Mouse (Mus musculus) activated CD4-positive, CD25-positive, alpha-beta regulatory T cell, adult 9 weeks (primary cell): Measurements from ENCODE around the gene Adgrd1. TPM values are rescaled to one million over a fixed set of nuclear protein-coding genes. Genes with fewer than 3 reads are reported as not detected.

ENCODE experiments used
- polyA plus RNA-seq: library from polyadenylated mRNA; unstranded; fragments of 100-300 nt; shearing (Covaris generic); gene quantifications from one replicate; pipeline ENCODE4 v1.2.1, GENCODE M21; 2017

Gene Adgrd1
- 1.2 TPM for polyA plus RNA-seq

GRCm38 (mm10) chr5:129096511-129096910 is at the start of gene Adgrd1:
Adgrd1 (plus strand) TSS chr5:129096750.

Other genes with a start within 250 kb of the Adgrd1 start
- gene Rimbp2, start 143.3 kb upstream of the Adgrd1 start, polyA plus RNA-seq: not detected
- 3.0 TPM for gene Stx2, start 88.2 kb upstream of the Adgrd1 start, polyA plus RNA-seq
- 221 TPM for gene Ran, start 76.7 kb upstream of the Adgrd1 start, polyA plus RNA-seq